Mouse (Mus musculus): ENCODE results near the gene Gm6525.

Gene Gm6525

DNA sequence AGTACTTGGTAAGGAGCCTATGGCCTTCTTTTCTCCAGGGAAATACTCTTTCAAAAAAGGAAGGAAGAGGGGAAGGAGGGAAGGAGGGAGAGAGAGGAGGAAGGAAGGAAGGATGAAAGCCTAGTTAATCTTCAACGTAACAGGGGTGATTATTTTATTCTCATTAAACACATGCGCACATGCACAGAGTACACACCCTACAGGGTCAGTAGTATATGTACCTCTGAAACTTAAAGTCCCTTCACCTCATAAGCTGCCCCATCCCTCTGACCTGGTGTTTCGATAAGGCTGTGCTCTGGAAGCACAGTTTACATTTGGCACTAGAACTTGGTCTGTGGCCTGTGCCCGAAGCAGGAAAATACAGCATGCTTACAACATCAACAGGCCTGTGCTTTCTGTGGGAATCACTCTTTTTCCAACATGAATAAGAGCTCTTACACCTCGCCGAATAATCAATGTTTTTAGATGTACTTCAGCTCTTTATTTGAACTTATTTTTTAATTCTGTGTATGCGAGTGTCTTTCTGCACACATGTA is 37.5 kb downstream of the Gm6525 start:
- DNase-seq (ENCODE audit: extremely low spot score), result no peak

GRCm38 (mm10) chr3:84214501-84214900 is 40.6 kb downstream of the Gm6525 start:
- no peak for DNase-seq (ENCODE audit: extremely low spot score)

DNA sequence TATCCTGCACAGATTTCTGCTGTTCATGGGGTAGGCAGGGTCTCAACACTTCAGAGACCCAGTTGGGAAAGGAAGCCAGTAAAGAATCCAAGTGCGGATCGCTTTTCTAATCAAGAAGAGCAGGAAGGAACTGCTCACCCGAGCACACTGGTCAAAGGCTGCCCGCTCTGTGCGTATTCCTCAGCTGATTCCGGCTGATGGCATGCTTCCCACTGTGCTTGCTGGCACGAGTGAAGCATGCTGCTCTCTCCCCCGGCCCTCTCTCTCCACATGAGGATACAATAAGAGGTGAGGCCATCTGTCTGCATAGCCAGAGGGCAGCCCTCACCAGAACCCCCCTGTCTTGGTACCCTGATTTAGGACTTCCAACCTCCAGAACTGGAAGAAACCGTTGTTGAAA is 41.3 kb downstream of the Gm6525 start:
- DNase-seq (ENCODE audit: extremely low spot score), result no peak

DNA sequence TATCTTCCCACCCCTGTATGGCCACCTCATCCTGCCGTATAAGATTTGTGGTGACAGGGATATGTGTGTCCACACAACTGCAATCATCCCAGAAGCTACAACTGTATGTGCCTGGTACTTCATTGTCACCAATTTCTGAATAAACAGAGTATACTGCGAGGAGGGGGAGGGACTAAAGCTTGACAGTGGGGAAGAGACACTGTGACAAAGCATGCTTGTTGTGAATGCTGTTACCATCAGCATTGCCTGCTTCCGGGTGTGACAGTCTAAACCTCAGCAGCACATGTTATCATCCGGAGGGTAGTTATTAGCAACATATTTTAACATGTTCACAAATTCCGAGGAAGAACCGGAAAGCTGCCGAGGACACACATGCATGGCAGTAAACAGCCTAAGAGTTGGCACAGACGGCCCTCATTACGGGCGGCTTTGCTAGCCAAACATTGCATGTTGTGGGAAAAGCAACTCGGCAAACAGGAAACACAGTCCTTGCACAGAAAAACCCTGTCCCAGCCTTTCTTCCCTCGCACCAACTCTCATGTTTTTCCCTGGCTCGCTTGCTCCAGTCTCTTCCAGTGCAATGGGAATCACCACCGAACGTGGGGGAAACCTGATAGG is 41.9 kb downstream of the Gm6525 start:
- no peak for DNase-seq (ENCODE audit: extremely low spot score)

GRCm38 (mm10) chr3:84217118-84217960 is 43.4 kb downstream of the Gm6525 start:
- no peak for DNase-seq (ENCODE audit: extremely low spot score)

GRCm38 (mm10) chr3:84217961-84218351 is 44.1 kb downstream of the Gm6525 start:
- DNase-seq (ENCODE audit: extremely low spot score), result no peak

DNA sequence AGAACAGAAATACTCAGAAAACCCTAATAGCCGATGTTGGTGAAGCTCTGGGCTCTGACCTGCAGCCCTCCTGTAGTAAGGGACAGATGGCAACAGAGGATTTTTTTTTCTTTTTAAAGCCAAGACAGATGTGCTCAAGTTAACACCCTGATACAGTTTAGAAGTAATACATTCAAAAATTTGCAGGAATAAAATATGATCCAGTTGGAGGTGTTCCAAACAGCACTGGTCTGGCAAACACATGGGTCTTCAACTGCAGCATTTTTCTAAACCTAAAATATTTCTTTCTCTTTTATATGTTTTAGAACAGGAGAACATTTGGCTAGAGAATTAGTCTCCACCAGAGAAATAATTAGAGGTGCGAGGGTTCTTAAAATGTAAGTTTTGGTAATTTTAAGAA is 44.6 kb downstream of the Gm6525 start:
- no peak for DNase-seq (ENCODE audit: extremely low spot score)

DNA sequence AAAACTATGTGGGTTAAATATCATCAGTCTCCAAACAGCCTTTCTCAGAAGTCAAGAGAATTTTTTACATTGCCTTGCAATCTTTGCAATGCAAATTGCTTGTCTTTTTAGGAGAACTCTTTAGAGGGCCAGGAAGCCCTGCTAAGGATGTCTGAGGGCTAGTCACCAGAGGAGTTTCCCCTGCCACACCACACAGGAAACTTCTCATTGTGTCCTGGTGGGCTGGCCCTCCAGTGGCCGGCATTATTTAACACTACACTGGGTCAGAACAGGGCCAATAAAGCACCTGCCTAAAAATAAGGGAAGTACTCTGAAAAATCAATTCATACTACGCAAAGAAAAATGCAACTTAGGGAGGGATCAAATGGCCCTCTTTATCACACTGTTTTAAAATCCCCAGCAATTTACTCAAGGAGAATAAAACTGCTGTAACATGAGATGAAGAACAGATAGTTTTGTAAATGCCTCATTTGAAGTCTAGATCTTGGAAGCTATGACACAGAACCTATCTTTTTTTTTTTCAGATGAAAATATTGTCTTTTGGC is 45.3 kb downstream of the Gm6525 start:
- DNase-seq (ENCODE audit: extremely low spot score), result no peak

GRCm38 (mm10) chr3:84219720-84220273 is 45.9 kb downstream of the Gm6525 start:
- peak; percentile 47 for DNase-seq (ENCODE audit: extremely low spot score)

GRCm38 (mm10) chr3:84220326-84220725 is 46.4 kb downstream of the Gm6525 start:
- no peak for DNase-seq (ENCODE audit: extremely low spot score)

DNA sequence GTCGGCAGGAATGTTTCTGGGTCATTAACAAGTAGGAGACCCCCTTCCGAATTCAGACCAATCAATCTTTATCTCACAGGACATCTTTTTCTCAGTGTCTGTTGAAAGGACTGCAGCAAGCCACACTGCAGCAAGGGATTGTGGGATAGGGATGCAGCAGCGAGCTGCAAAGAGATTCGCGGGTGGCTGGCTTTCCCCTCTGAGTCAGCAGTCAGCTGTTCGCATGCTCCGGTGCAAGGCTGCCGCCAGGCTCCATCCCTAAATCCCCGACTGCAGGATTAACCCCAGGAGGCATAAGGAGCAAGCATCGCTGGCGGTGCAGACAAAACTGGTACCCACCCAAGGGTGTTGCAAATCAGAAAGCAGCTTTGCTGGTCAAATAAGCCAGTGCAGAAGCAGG is 46.8 kb downstream of the Gm6525 start:
- peak; percentile 74 for DNase-seq (ENCODE audit: extremely low spot score)
